Mouse (Mus musculus) myocyte (in vitro differentiated cells): ENCODE measurements around the gene Wwox.

ENCODE experiments used
- CEBPB ChIP-seq: IDR thresholded peaks from 2 replicates; pipeline ENCODE4 v1.6.1; 2011; ENCODE audit warnings: mild to moderate bottlenecking, moderate library complexity; ENCODE audit not compliant: poor library complexity, insufficient read depth, severe bottlenecking
- MYOG ChIP-seq, 3 experiments: IDR thresholded peaks; one replicate each; pipeline ENCODE4 v1.6.1; 2011; ENCODE audit warnings: control low read depth in 2 of 3, low read depth in 2 of 3, mild to moderate bottlenecking in 2 of 3; ENCODE audit not compliant: insufficient read length in 2 of 3, control insufficient read depth in 1 of 3, insufficient read depth in 1 of 3
- TCF12 ChIP-seq: IDR thresholded peaks from one replicate; pipeline ENCODE4 v1.6.1; 2011; ENCODE audit warnings: mild to moderate bottlenecking, control low read depth; ENCODE audit not compliant: poor library complexity, insufficient read depth, severe bottlenecking
- USF1 ChIP-seq: IDR thresholded peaks from one replicate; pipeline ENCODE4 v1.6.1; 2011; ENCODE audit warnings: low read depth, mild to moderate bottlenecking, control low read depth, moderate library complexity

GRCm38 (mm10) chr8:115237596-115237995 lies 798.1 kb downstream of the Wwox start:
- TF ChIP-seq USF1 (no peak), TCF12 (no peak), MYOG (IDR thresholded peaks at IDR 0.05; ENCODE audit: control insufficient read depth in 1 of 3, insufficient read depth in 1 of 3, insufficient read length in 2 of 3, low read depth in 2 of 3) (no peak), CEBPB (no peak)
